Mouse (Mus musculus) C2C12 (cell line): ENCODE data around the gene Ufsp1.

Experiments used
- CTCF ChIP-seq: IDR thresholded peaks from one replicate; pipeline ENCODE4 v1.5.1; 2011; ENCODE audit not compliant: control insufficient read depth, insufficient read depth, insufficient read length
- MAX ChIP-seq: IDR thresholded peaks from one replicate; pipeline ENCODE4 v1.6.1; 2011; ENCODE audit warnings: mild to moderate bottlenecking, control low read depth

- TF ChIP-seq CTCF (no peak), MAX (no peak)
These were observed 13.9 kb downstream of the Ufsp1 start for GRCm38 (mm10) chr5:137308356-137308755.
